Mouse (Mus musculus) c-Kit-positive CD71-positive TER-119-negative erythroid progenitor cells, embryonic 14.5 days (primary cell): Measurements from ENCODE around the gene Lsamp.

Experiments used
- DNase-seq: peaks from one replicate; pipeline ENCODE4 v3.0.0-alpha.2; 2013; ENCODE audit warnings: low read depth

Lsamp gene

GRCm38 (mm10) chr16:40948013-40948412 lies 963.9 kb downstream of the Lsamp start:
- no peak for DNase-seq

- no peak for DNase-seq
Measured at GRCm38 (mm10) chr16:40959211-40959610, 975.0 kb downstream of the Lsamp start.

- DNase-seq: no peak
Measured at GRCm38 (mm10) chr16:40960586-40960985, 976.4 kb downstream of the Lsamp start.

- DNase-seq: peak; percentile 1
Measured at GRCm38 (mm10) chr16:40968088-40968860, 984.1 kb downstream of the Lsamp start.

GRCm38 (mm10) chr16:40971382-40971781 lies 987.2 kb downstream of the Lsamp start:
- DNase-seq: no peak

GRCm38 (mm10) chr16:40974084-40974483 lies 989.9 kb downstream of the Lsamp start:
- no peak for DNase-seq

GRCm38 (mm10) chr16:40983026-40983425 lies 998.9 kb downstream of the Lsamp start:
- no peak for DNase-seq

- no peak for DNase-seq
Measured at GRCm38 (mm10) chr16:41007569-41007968, 1023.4 kb downstream of the Lsamp start.

- no peak for DNase-seq
Measured at GRCm38 (mm10) chr16:41034746-41035145, 1050.6 kb downstream of the Lsamp start.

GRCm38 (mm10) chr16:41041686-41042085 lies 1057.5 kb downstream of the Lsamp start:
- no peak for DNase-seq

- no peak for DNase-seq
Measured at GRCm38 (mm10) chr16:41063270-41063857, 1079.2 kb downstream of the Lsamp start.

GRCm38 (mm10) chr16:41073470-41073869 lies 1089.3 kb downstream of the Lsamp start:
- no peak for DNase-seq

- no peak for DNase-seq
Measured at GRCm38 (mm10) chr16:41088648-41089047, 1104.5 kb downstream of the Lsamp start.

GRCm38 (mm10) chr16:41090092-41090491 lies 1105.9 kb downstream of the Lsamp start:
- DNase-seq: no peak

GRCm38 (mm10) chr16:41091259-41091658 lies 1107.1 kb downstream of the Lsamp start:
- no peak for DNase-seq

GRCm38 (mm10) chr16:41102805-41103204 lies 1118.6 kb downstream of the Lsamp start:
- no peak for DNase-seq

- no peak for DNase-seq
Measured at GRCm38 (mm10) chr16:41124361-41124760, 1140.2 kb downstream of the Lsamp start.

- DNase-seq: no peak
Measured at GRCm38 (mm10) chr16:41125051-41125450, 1140.9 kb downstream of the Lsamp start.

- DNase-seq: no peak
Measured at GRCm38 (mm10) chr16:41131053-41131452, 1146.9 kb downstream of the Lsamp start.

GRCm38 (mm10) chr16:41172839-41173238 lies 1188.7 kb downstream of the Lsamp start:
- DNase-seq: no peak

GRCm38 (mm10) chr16:41179557-41179956 lies 1195.4 kb downstream of the Lsamp start:
- no peak for DNase-seq

- no peak for DNase-seq
Measured at GRCm38 (mm10) chr16:41180867-41181266, 1196.7 kb downstream of the Lsamp start.

GRCm38 (mm10) chr16:41210055-41210454 lies 1225.9 kb downstream of the Lsamp start:
- DNase-seq: no peak

GRCm38 (mm10) chr16:41235829-41236228 lies 1251.7 kb downstream of the Lsamp start:
- no peak for DNase-seq
